Mouse (Mus musculus) testis, postnatal 14 days (tissue): ENCODE results near the gene Gm28308.
A peak's percentile ranks its signal among the peaks of the same experiment; 100 is the strongest.

Experiments used
- DNase-seq: peaks from one replicate; pipeline ENCODE4 v3.0.0; 2021; ENCODE audit warnings: low spot score

Gene Gm28308

GRCm38 (mm10) chr6:52246403-52246803 is 33.3 kb upstream of the Gm28308 start:
- no peak for DNase-seq

GRCm38 (mm10) chr6:52245757-52246142 is 32.6 kb upstream of the Gm28308 start, which contains the start of gene Hoxa11:
Gene Hoxa11, minus strand, starts transcription at chr6:52245810.
- no peak for DNase-seq

GRCm38 (mm10) chr6:52245040-52245756 is 32.1 kb upstream of the Gm28308 start:
- no peak for DNase-seq

GRCm38 (mm10) chr6:52244471-52245039 is 31.4 kb upstream of the Gm28308 start:
- no peak for DNase-seq

GRCm38 (mm10) chr6:52243681-52244121 is 30.6 kb upstream of the Gm28308 start:
- no peak for DNase-seq

- no peak for DNase-seq
Measured at GRCm38 (mm10) chr6:52242801-52243332, 29.7 kb upstream of the Gm28308 start.

GRCm38 (mm10) chr6:52241001-52241621 is 28.0 kb upstream of the Gm28308 start:
- DNase-seq: no peak

GRCm38 (mm10) chr6:52240389-52241000 is 27.4 kb upstream of the Gm28308 start, which contains the start of gene Hoxa10:
Gene Hoxa10, minus strand, starts transcription at chr6:52240854.
- peak; percentile 78 for DNase-seq

- no peak for DNase-seq
Measured at GRCm38 (mm10) chr6:52239625-52240388, 26.7 kb upstream of the Gm28308 start.

GRCm38 (mm10) chr6:52238976-52239375 is 25.8 kb upstream of the Gm28308 start:
- no peak for DNase-seq

- no peak for DNase-seq
Measured at GRCm38 (mm10) chr6:52238155-52238545, 25.0 kb upstream of the Gm28308 start.

- no peak for DNase-seq
Measured at GRCm38 (mm10) chr6:52237346-52238154, 24.4 kb upstream of the Gm28308 start.

- no peak for DNase-seq
Measured at GRCm38 (mm10) chr6:52236806-52237205, 23.7 kb upstream of the Gm28308 start.

- DNase-seq: no peak
Measured at GRCm38 (mm10) chr6:52235866-52236265, 22.7 kb upstream of the Gm28308 start.

GRCm38 (mm10) chr6:52235267-52235666 is 22.1 kb upstream of the Gm28308 start:
- DNase-seq: no peak

- no peak for DNase-seq
Measured at GRCm38 (mm10) chr6:52234428-52235140, 21.4 kb upstream of the Gm28308 start.

- no peak for DNase-seq
Measured at GRCm38 (mm10) chr6:52233546-52234427, 20.6 kb upstream of the Gm28308 start.

- DNase-seq: no peak
Measured at GRCm38 (mm10) chr6:52232984-52233545, 19.9 kb upstream of the Gm28308 start.

- DNase-seq: no peak
Measured at GRCm38 (mm10) chr6:52232568-52232965, 19.4 kb upstream of the Gm28308 start.
